Mouse (Mus musculus) layer of hippocampus, postnatal 10 days (tissue): ENCODE results near the gene Gnat2. TPM values are rescaled to one million over a fixed set of nuclear protein-coding genes. Genes with fewer than 3 reads are reported as not detected.
A peak's percentile ranks its signal among the peaks of the same experiment; 100 is the strongest.

Experiments
- DNase-seq, 2 experiments: peaks; one replicate each; pipeline ENCODE4 v3.0.0; 2021; ENCODE audit warnings: low spot score in 2 of 2
- total RNA-seq, 2 experiments: library from RNA; stranded (reverse); gene quantifications; 2 replicates each; pipeline ENCODE4 v1.2.3; 2021

Gnat2 gene
- total RNA-seq, 2 experiments from 2014 or later = not detected

DNA sequence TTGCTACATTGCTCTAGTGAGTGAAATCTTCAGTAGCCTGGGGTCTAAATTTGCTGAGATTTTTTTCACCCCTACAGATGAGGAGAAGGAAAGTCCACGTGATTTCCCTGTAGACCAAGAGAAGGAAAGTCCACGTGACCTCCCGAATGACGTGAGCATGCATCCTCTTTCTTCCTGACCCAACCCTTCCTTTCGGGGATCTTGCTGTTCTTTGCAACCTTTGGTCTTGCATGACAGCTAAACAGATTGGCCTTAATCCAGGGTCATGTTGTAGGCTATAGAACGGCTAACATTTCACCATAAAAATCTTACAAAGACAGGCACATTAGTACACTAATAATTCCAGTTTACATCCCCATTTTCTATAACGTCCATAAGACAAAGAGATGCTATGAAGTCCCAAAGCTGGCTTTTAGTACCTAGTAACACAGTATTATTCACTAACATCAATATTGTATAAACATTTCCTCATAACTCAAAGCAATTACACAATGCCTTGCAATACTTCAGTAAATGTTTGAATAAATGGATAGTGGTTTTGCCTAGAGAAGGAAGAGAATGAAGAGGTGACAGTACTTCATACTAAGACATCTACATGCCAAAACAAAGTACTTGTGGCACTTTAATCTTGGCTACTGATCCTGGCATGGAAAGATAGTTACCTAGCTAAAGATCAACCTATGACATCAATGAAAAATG lies 21.2 kb downstream of the Gnat2 start:
- DNase-seq = no peak

DNA sequence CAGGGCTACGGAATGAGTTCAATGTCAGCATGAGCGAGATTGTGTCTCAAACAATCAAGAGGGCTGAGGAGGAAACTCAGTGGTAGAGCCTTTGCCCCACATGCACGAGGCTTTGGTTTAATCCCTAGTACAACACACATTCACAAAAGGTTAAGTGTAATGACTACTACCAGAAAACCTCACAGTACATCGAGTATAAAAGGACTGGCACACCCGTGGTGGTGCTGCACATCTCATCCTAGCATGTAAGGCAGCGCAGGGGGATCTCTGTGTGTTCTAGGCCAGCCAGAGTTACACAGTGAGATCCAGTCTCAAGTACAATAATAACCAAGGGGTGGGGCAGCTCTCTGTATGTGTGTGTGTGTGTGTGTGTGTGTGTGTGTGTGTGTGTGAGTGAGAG lies 24.9 kb downstream of the Gnat2 start:
- no peak for DNase-seq

DNA sequence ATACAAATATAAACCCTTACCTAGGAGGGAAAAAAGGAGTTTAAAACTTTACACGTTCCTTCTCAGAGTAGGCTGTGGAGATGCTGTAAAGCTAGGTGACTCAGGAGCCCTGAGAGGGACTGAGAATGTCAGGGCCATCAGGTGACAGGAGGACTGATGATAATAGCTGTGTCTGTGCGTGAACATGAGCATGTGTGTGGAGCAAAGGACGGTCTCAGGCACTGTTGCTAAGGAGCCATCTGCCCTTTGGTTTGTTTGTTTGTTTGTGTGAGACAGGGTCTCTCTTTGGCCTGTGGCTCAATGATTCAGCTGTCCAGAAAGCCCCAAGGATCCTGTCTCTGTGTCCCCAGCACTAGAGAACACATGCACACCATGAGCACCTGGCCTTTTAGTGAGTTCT lies 28.5 kb downstream of the Gnat2 start:
- DNase-seq = no peak

DNA sequence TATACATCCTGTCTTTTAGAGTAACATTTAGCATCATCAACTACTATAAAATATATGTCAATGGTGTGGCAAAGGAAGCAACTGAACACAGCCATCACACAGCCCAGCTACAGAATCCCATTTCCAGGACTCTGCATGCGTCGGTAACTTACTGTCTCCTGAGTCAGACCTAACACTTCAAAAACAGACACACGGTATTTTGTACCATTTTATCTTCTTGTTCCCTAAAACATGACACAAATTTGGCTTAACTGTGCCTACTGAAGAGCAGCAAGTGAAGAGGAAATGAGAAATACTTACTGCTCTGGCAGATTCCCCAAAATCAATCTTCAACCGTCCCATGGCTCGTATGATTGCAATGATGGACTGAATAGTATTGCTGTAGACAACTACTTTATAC lies 30.7 kb downstream of the Gnat2 start:
- DNase-seq = no peak

DNA sequence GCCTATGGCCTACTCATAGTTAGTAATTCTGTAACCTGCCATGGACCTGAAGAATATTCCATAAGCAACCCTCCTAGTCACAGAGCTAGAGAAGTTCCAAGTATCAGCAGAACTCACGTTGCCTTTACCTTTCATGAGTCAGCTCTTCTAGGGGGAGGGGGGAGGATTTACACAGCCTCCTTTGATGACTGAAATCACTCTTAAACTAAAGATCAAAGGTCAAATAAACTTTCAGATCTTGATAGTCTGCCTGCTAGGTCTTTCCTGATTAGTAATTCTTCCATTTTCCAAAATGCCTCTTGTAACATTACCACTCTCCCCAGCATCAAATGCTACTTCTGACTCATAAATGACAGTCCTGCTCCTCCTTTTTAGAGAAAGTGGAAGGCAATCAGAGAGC lies 31.5 kb downstream of the Gnat2 start:
- DNase-seq = no peak

DNA sequence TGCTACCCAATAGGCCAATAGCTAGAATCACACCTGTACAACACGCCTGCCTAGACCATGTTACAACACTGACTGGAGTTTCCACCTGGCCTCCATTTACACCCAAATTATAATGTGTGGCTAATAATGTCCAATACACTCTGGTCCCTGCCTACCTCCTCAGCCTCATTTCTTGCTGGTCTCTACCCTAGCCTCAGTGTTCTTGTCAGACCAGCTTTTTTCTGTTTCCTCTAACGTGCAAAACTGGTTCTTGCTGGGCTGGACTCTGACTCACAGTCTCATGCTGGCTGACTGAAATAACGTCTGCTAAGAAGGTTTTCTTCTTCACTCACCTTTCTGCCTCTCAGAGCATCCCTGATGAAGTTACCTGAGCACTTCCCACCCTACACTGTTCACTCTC lies 33.7 kb downstream of the Gnat2 start:
- DNase-seq = no peak

DNA sequence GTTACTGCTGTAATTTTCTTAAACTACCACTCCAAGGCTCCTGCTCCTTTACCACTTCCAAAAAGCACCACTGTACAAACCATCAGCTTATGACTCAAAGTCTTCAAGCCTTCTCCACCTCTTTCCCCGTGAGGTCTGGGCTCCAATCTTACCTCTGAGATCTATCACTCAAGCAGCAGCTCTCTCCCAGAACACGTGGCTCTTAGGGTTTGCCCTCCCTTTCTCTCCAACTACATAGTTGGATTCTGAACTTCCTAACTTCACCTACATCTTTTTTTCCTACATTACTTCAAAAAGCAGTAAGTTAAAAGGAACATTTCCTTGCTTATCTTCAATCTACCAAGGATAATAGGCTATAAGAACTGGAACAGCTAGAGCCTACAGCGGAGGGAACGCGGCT lies 35.9 kb downstream of the Gnat2 start:
- DNase-seq = no peak

DNA sequence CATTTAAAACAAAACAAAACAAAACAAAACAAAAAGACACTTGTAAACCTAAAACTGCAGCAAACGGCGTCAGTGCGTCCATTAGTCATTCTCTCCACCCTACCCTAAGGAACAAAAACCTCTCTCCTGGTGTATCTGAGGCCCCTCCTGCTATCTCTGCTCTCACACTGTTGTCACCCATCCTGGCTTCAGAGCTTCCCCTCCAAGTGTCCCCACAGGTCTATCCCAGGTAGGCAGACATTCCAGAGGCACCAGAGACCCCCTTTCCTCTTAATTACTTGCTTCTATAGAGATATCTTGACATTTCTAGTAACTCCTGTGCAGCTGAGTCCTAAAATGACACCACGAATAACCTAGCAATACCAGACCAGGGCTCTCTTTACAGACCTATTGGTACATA lies 36.8 kb downstream of the Gnat2 start:
- no peak for DNase-seq

DNA sequence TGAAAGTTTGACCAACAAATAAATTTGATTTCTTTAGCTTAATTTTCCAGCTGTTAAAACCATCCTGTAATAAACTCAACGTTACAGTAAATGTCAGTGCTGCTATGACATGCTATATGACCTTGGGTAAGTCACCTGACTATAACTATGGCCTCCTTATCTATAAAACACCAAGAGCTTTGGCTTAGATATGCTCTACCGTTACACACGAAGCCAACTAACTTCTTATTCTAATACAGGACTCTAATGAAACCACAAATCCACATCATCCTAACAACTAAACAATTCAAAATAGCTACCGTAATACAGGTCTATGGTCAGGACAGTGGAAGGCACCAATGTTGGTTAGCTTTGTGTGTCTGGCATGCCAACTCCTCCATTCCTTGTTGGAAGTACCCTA lies 37.2 kb downstream of the Gnat2 start:
- no peak for DNase-seq

DNA sequence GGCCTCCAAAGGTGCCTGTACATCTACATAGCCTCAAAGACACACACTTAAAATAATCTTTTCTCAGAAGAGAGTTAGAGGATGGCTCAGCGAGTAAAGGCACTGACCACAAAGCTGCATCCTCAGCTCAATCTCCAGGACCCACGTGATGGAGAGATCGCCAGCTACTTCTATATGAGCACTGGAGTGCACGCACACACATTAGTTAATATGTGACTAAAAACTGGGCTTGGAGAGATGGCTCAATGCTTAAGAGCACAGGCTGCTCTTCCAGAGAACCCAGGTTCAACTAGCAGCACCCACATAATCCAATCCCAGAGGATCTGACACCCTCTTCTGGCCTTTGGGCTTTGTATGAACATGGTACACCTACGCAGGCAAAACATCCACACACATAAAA lies 38.6 kb downstream of the Gnat2 start:
- DNase-seq = no peak

DNA sequence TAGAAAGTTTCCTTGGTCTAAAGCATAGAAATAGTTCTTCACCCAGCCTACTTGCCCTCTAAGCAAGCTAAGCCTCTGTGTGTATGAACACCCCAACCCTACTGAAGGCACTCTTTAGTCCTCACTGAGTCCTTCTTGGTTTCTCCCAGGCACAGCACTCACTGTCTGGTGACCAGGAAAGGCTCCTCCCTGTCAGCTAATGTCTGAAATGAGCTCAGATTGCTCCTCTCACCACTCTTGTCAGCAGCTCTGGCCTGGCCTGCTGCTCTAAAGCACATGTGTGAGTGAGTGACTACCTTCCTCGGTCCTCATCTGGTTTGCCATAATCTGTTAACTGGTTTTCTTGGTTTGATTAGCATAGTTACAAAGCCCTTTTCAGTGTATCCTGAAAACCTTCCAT lies 39.2 kb downstream of the Gnat2 start:
- DNase-seq = no peak

DNA sequence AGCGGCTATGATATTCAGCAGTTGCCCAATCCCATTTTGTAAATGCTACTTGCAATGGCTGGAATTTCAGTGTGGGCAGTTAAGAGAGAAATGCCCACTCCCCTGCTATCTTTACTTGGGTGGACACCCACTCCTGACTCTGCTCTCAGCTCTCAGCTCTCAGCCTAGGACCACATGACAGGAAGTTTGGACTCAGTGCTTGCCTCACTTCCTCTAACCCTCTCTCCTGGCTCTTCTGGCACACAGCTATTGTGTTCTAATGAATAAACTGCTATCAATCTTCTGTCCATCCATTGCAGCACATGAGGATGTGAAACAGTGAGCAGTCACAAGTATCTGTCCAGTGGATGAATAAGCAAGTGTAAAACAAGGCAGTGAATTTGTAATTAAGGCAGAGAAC lies 39.9 kb downstream of the Gnat2 start:
- DNase-seq = no peak

DNA sequence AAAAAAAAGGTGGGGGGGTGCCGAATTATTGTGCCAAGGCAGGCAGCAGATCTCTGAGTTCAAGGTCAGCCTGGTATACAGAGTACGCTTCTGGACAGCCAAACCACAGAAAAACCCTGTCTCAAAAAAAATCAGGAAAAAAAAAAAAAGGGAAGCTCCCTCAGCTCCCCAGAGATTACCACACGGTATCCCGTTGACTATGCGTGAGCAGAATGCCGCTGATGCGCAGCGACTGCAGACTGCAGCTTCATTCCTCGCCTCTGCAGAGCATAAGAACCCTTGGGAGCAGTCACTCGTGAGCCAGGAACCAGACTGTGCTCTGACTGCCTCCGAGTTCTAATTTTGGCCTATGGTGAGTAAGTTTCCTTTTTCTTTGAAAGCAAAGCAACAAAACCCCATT lies 42.1 kb downstream of the Gnat2 start:
- no peak for DNase-seq

DNA sequence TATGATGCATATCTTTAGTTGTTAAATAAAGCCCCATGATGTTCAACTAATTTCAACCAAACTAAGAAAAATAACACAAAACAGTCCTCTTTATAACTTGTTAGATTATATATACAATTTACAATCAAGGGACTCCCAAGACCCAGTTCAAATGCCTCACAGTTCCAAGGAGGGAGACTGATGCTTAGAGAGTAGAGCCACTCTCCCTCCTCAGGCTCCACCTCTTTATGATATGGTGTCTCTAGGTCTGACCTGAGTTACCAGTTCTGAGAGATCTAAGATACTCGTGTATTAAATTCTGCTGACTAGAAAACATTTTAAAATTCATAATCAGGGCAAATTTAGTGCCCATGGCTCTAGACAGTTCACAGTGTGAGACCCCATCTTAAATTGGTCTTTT lies 46.5 kb downstream of the Gnat2 start:
- no peak for DNase-seq

DNA sequence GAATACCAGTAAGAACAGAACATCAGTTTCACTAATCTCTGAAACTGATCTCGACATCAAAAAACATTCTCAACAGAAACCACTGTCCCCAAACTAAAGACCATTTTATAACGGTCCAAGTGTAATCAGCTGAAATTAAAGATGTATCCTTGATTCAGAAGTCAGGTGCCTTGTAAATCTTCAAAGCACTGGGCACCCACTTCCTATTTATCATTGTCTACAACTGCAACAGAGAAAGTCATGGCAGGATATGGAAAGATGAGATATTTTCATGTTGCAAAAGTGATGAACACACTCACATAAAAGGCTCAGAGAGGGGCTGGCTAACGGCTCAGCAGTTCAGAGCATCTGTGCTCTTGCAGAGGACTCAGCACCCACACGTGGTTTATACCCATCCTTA lies 48.2 kb downstream of the Gnat2 start:
- no peak for DNase-seq

DNA sequence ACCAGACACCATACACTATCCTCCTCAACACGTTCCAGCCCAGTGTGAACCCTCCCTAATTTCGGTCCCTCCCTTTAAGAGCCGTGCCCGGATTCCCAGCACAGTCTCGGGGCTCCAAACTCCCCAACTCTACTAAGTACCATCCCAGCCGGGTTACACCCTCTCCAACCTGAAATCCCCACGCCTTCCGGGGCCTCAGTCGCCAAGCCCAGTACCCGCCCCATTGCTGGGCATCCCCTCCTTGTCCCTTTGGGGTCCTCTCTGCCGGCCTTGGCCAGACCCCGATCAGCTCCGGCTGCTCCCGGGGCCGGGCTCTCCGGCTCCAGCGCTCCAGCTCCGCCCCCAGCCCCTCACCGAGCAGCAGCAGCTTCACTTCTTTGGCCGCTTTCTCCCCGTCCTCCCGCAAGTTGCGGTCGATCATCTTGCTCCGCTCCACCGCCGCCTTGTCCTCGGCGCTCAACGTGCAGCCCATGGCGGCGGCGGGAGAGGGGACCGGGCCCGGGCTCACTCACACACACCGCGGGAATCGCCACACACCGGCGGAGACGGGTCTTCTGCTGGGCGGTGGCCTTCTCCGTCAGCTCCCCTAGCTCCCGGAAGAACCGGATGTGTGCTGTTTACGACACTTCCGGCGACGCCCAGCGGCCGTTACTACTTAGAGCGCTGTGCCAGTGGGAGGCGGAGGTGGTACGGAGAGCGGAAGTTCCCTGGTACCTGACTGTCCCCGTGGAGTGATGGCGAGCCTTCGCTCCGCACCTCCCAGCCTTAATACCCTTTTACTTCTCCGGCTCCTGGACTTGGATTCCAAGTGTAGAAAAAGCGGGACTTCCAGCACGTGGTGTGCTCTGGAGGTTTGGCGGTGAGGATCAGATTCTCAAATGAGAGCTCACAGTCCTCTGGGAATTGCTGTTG lies 53.2 kb downstream of the Gnat2 start, which contains the start of gene Gnai3:
Gnai3 (minus strand) TSS at position 613 of the 912 bp plus-strand sequence.
- DNase-seq = peak; percentile 85 to 87

DNA sequence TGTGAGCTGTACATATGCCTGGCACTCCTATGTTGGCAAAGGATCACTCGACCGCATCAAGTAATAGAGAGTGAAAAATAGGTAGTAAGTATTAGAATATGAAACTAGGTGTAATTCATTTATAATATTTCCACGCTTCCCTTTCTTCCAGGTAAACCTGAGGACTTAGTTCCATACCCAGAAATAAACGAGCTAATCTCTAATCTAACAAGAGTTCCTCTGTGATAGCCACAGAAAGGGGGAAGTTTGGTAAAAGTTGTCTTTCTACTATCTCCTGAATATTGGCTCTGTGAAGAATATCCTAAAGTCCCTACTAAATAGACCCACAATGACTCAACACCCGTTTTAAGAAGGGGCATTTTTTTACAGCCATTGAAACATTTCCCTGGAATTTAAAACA lies 54.1 kb downstream of the Gnat2 start:
- DNase-seq = no peak

DNA sequence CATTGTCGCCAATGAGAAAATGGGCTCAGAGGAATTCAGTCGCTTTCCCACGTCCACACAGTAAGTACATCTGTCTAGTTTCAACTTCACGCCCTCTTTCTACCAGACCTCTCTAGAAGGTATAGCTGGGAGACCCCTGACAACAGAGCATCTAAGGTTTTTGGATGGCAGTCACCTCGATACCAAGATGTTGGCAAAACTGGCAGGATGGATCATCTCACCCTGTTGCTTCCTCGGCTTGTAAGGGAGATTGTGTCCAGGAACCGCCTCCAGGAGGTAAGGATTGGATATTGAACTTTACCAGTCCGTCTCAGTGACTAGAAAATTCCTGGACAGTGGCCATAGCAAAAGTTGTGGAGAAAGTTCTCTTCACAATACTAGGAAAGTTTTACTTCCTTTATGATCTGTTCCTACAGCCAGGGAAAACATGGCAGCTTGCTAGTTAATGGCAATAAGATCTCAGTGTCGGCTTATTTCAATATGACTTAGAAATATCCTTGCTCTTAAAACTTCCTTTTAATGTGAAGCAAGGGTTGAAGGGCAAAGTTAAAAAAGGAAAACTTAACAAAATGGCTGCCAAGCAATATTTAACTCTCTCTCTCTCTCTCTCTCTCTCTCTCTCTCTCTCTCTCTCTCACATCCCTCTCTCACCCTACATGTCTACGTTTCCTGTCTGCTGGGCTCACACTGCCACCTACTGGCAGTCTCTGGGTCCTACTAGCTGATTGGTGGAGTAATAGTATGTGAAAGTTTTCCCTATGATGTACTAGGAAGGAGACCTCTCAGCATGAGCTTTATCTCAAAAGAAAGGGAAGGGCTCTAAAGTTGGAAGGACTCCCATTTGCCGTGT lies 55.0 kb downstream of the Gnat2 start:
- DNase-seq = peak; percentile 92 to 93
